Mouse (Mus musculus): Measurements from ENCODE around the gene Creb3l1. TPM values are rescaled to one million over a fixed set of nuclear protein-coding genes. Genes with fewer than 3 reads are reported as not detected.

Creb3l1 gene
- polyA plus RNA-seq (2012; rRNA removed): 22.5 and 25.4 TPM in 2 replicates

- Histone ChIP-seq H3K27ac (ENCODE audit: insufficient read depth, low read depth, low read length) (no peak within 1 kb of the TSS; the same call in 1 of the 2 replicates), H3K36me3 (ENCODE audit: control insufficient read depth, insufficient read depth, low read length) (no peaks in the 10 kb centered on the region), H3K4me1 (ENCODE audit: control insufficient read depth, insufficient read depth, insufficient read length, low read length) (peaks cover 22% of the 10 kb centered on the region), H3K4me3 (ENCODE audit: low read depth, low read length) (peak within 1 kb of the TSS; percentile 77), H3K27me3 (ENCODE audit: control insufficient read depth, insufficient read depth, low read length) (peaks cover 7% of the 10 kb centered on the region)
- under 1% methylated on average over 27 of the region's 27 CpGs for WGBS
- peak; percentile 68; the same call in 1 of the 2 replicates for TF ChIP-seq POLR2A (IDR thresholded peaks at IDR 0.05; ENCODE audit: low read depth, low read length)
- TF ChIP-seq CTCF (IDR thresholded peaks at IDR 0.05; ENCODE audit: extremely low read depth, insufficient read length, insufficient replicate concordance, low read depth, low read length): no peak
Observed at GRCm38 (mm10) chr2:92024274-92024672, at the start of gene Creb3l1. Gene Creb3l1, minus strand, starts transcription at chr2:92024502.

- Histone ChIP-seq H3K4me1 (ENCODE audit: control insufficient read depth, insufficient read depth, insufficient read length, low read length) (no peaks in the 10 kb centered on the region), H3K27me3 (ENCODE audit: control insufficient read depth, insufficient read depth, low read length) (no peaks in the 10 kb centered on the region), H3K36me3 (ENCODE audit: control insufficient read depth, insufficient read depth, low read length) (no peaks in the 10 kb centered on the region), H3K4me3 (ENCODE audit: low read depth, low read length) (no peak overlapping the region), H3K27ac (ENCODE audit: insufficient read depth, low read depth, low read length) (no peak overlapping the region)
- no peak for TF ChIP-seq POLR2A (IDR thresholded peaks at IDR 0.05; ENCODE audit: low read depth, low read length)
- TF ChIP-seq CTCF (IDR thresholded peaks at IDR 0.05; ENCODE audit: extremely low read depth, insufficient read length, insufficient replicate concordance, low read depth, low read length): no peak
- WGBS: 77% methylated on average over 4 of the region's 4 CpGs
Observed at GRCm38 (mm10) chr2:92071143-92071542, 46.8 kb upstream of the Creb3l1 start.

GRCm38 (mm10) chr2:92069630-92070029 is 45.3 kb upstream of the Creb3l1 start:
- Histone ChIP-seq H3K36me3 (ENCODE audit: control insufficient read depth, insufficient read depth, low read length) (no peaks in the 10 kb centered on the region), H3K4me1 (ENCODE audit: control insufficient read depth, insufficient read depth, insufficient read length, low read length) (no peaks in the 10 kb centered on the region), H3K27me3 (ENCODE audit: control insufficient read depth, insufficient read depth, low read length) (no peaks in the 10 kb centered on the region), H3K4me3 (ENCODE audit: low read depth, low read length) (no peak overlapping the region), H3K27ac (ENCODE audit: insufficient read depth, low read depth, low read length) (no peak overlapping the region)
- WGBS: 70% methylated on average over 5 of the region's 5 CpGs
- TF ChIP-seq CTCF (IDR thresholded peaks at IDR 0.05; ENCODE audit: extremely low read depth, insufficient read length, insufficient replicate concordance, low read depth, low read length): no peak
- TF ChIP-seq POLR2A (IDR thresholded peaks at IDR 0.05; ENCODE audit: low read depth, low read length): no peak

- Histone ChIP-seq H3K27me3 (ENCODE audit: control insufficient read depth, insufficient read depth, low read length) (no peaks in the 10 kb centered on the region), H3K4me3 (ENCODE audit: low read depth, low read length) (no peak overlapping the region), H3K36me3 (ENCODE audit: control insufficient read depth, insufficient read depth, low read length) (no peaks in the 10 kb centered on the region), H3K4me1 (ENCODE audit: control insufficient read depth, insufficient read depth, insufficient read length, low read length) (no peaks in the 10 kb centered on the region), H3K27ac (ENCODE audit: insufficient read depth, low read depth, low read length) (no peak overlapping the region)
- no peak for TF ChIP-seq CTCF (IDR thresholded peaks at IDR 0.05; ENCODE audit: extremely low read depth, insufficient read length, insufficient replicate concordance, low read depth, low read length)
- TF ChIP-seq POLR2A (IDR thresholded peaks at IDR 0.05; ENCODE audit: low read depth, low read length): no peak
- 63% methylated on average over 3 of the region's 3 CpGs for WGBS
Observed at GRCm38 (mm10) chr2:92067600-92067999, 43.3 kb upstream of the Creb3l1 start.

- H3K4me3 ChIP-seq (ENCODE audit: low read depth, low read length): no peak overlapping the region
- no peak overlapping the region for H3K27ac ChIP-seq (ENCODE audit: insufficient read depth, low read depth, low read length)
- no peaks in the 10 kb centered on the region for H3K36me3 ChIP-seq (ENCODE audit: control insufficient read depth, insufficient read depth, low read length)
- WGBS: 74% methylated on average over 1 of the region's 1 CpGs
- H3K4me1 ChIP-seq (ENCODE audit: control insufficient read depth, insufficient read depth, insufficient read length, low read length): no peaks in the 10 kb centered on the region
- H3K27me3 ChIP-seq (ENCODE audit: control insufficient read depth, insufficient read depth, low read length): no peaks in the 10 kb centered on the region
- TF ChIP-seq CTCF (IDR thresholded peaks at IDR 0.05; ENCODE audit: extremely low read depth, insufficient read length, insufficient replicate concordance, low read depth, low read length) (no peak), POLR2A (IDR thresholded peaks at IDR 0.05; ENCODE audit: low read depth, low read length) (no peak)
Observed at GRCm38 (mm10) chr2:92066899-92067298, 42.6 kb upstream of the Creb3l1 start.

GRCm38 (mm10) chr2:92065938-92066337 is 41.6 kb upstream of the Creb3l1 start:
- WGBS: 73% methylated on average over 6 of the region's 6 CpGs
- no peak overlapping the region for H3K4me3 ChIP-seq (ENCODE audit: low read depth, low read length)
- H3K4me1 ChIP-seq (ENCODE audit: control insufficient read depth, insufficient read depth, insufficient read length, low read length): no peaks in the 10 kb centered on the region
- H3K27ac ChIP-seq (ENCODE audit: insufficient read depth, low read depth, low read length): no peak overlapping the region
- no peak for TF ChIP-seq CTCF (IDR thresholded peaks at IDR 0.05; ENCODE audit: extremely low read depth, insufficient read length, insufficient replicate concordance, low read depth, low read length)
- TF ChIP-seq POLR2A (IDR thresholded peaks at IDR 0.05; ENCODE audit: low read depth, low read length): no peak
- no peaks in the 10 kb centered on the region for H3K36me3 ChIP-seq (ENCODE audit: control insufficient read depth, insufficient read depth, low read length)
- H3K27me3 ChIP-seq (ENCODE audit: control insufficient read depth, insufficient read depth, low read length): no peaks in the 10 kb centered on the region

GRCm38 (mm10) chr2:92065269-92065888 is 41.1 kb upstream of the Creb3l1 start:
- no peaks in the 10 kb centered on the region for H3K27me3 ChIP-seq (ENCODE audit: control insufficient read depth, insufficient read depth, low read length)
- no peak overlapping the region for H3K27ac ChIP-seq (ENCODE audit: insufficient read depth, low read depth, low read length)
- WGBS: 67% methylated on average over 8 of the region's 8 CpGs
- no peak overlapping the region for H3K4me3 ChIP-seq (ENCODE audit: low read depth, low read length)
- TF ChIP-seq CTCF (IDR thresholded peaks at IDR 0.05; ENCODE audit: extremely low read depth, insufficient read length, insufficient replicate concordance, low read depth, low read length) (no peak), POLR2A (IDR thresholded peaks at IDR 0.05; ENCODE audit: low read depth, low read length) (no peak)
- H3K36me3 ChIP-seq (ENCODE audit: control insufficient read depth, insufficient read depth, low read length): no peaks in the 10 kb centered on the region
- no peaks in the 10 kb centered on the region for H3K4me1 ChIP-seq (ENCODE audit: control insufficient read depth, insufficient read depth, insufficient read length, low read length)

All from small intestine, adult 2 months (tissue).